Comparison of ENCODE assay signal across 8 mouse cellular contexts in the genomic region with DNA sequence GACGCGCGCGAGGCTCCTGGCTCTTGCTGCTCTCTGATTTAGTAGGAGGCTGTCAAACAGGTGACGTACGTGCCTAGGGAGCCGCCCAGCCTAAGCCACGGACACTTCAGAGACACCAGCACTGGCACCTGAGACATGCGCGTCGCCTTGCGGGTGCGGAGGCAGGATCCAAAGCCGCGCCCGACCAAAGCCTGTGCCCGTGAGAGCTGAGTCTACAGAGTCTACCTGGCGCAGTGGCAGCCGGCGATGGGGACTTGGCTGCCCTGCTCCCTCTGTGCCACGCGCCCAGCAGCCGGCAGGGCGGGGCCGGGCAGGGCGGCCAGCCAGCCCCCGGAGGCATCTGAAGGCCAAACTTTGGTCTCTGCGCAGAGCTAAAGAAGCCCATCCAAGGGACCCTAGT. TPM values are rescaled to one million over a fixed set of nuclear protein-coding genes. Genes with fewer than 3 reads are reported as not detected.
DNase-seq lines count a peak whose midpoint lies in the region; ATAC-seq and TF ChIP-seq lines count a peak whose summit lies in the region.

No protein-coding gene starts in this region.

- no peak for TF ChIP-seq POLR2A in olfactory bulb, adult 2 months (IDR thresholded peaks at IDR 0.05; ENCODE audit: insufficient read depth, low read depth, low read length)

- H3K4me2 ChIP-seq in forebrain, embryonic 11.5 days (ENCODE audit: low read depth, low read length, severe bottlenecking), result peak overlapping the region; percentile 61
- H3K4me2 ChIP-seq in intestine, embryonic 16.5 days (ENCODE audit: low read depth, low read length), result peak overlapping the region; percentile 54
- H3K4me2 ChIP-seq in liver, embryonic 12.5 days, result peak overlapping the region; percentile 46

- ATAC-seq in forebrain, embryonic 11.5 days (replicated peaks; ENCODE audit: low FRiP score), result peak; percentile 67
- ATAC-seq in intestine, embryonic 16.5 days, result peak; percentile 77
- ATAC-seq in liver, embryonic 12.5 days, result no peak

- H3K36me3 ChIP-seq in forebrain, embryonic 11.5 days (ENCODE audit: control insufficient read depth, insufficient read depth, low read length), result no peaks in the 10 kb centered on the region
- H3K36me3 ChIP-seq in intestine, embryonic 16.5 days (ENCODE audit: control insufficient read depth, insufficient read depth, low read length), result no peaks in the 10 kb centered on the region
- H3K36me3 ChIP-seq in liver, embryonic 12.5 days, result no peaks in the 10 kb centered on the region

- intact Hi-C loops in gastrocnemius, postnatal 36 days (cut with DNase I), result no loop called here

- peak; percentile 7 to 22 for DNase-seq in adrenal gland, adult 18-20 months (ENCODE audit: low spot score in 2 of 2)
- DNase-seq in adrenal gland, adult 8-10 months, result no peak
- DNase-seq in ES-CJ7 (ENCODE audit: low read depth, low spot score), result peak; percentile 52
- DNase-seq in forebrain, embryonic 11.5 days (ENCODE audit: low spot score), result peak; percentile 61
- no peak for DNase-seq in gastrocnemius, postnatal 36 days

- WGBS in forebrain, embryonic 11.5 days, result 2% methylated on average over 28 of the region's 28 CpGs
- WGBS in intestine, embryonic 16.5 days, result 1% methylated on average over 28 of the region's 28 CpGs
- WGBS in liver, embryonic 12.5 days (ENCODE audit: insufficient replicate concordance), result 4% methylated on average over 28 of the region's 28 CpGs
- 2% methylated on average over 28 of the region's 28 CpGs for WGBS in olfactory bulb, adult 2 months

- no peak for TF ChIP-seq CTCF in olfactory bulb, adult 2 months (IDR thresholded peaks at IDR 0.05; ENCODE audit: insufficient read depth, low read depth, low read length)

- no peak overlapping the region for H3K9ac ChIP-seq in forebrain, embryonic 11.5 days (ENCODE audit: low read length)
- peak overlapping the region; percentile 41 for H3K9ac ChIP-seq in intestine, embryonic 16.5 days (ENCODE audit: low read depth, low read length)
- no peak overlapping the region for H3K9ac ChIP-seq in liver, embryonic 12.5 days

- no peaks in the 10 kb centered on the region for H3K4me1 ChIP-seq in forebrain, embryonic 11.5 days (replicated peaks; ENCODE audit: control insufficient read depth, insufficient read depth, low read length)
- no peaks in the 10 kb centered on the region for H3K4me1 ChIP-seq in intestine, embryonic 16.5 days (ENCODE audit: control insufficient read depth, insufficient read depth, low read length)
- no peaks in the 10 kb centered on the region for H3K4me1 ChIP-seq in liver, embryonic 12.5 days
- H3K4me1 ChIP-seq in olfactory bulb, adult 2 months (ENCODE audit: control insufficient read depth, insufficient read depth, low read length), result peaks cover 6% of the 10 kb centered on the region

- H3K4me3 ChIP-seq in forebrain, embryonic 11.5 days (ENCODE audit: low read depth, low read length), result peak overlapping the region; percentile 26
- H3K4me3 ChIP-seq in intestine, embryonic 16.5 days (ENCODE audit: low read length), result peak overlapping the region; percentile 36
- H3K4me3 ChIP-seq in liver, embryonic 12.5 days, result peak overlapping the region; percentile 11; the same call in 1 of the 2 replicates
- H3K4me3 ChIP-seq in olfactory bulb, adult 2 months (ENCODE audit: insufficient read depth, low read depth, low read length), result peak overlapping the region; percentile 35

- no peaks in the 10 kb centered on the region for H3K9me3 ChIP-seq in forebrain, embryonic 11.5 days (ENCODE audit: control insufficient read depth, low read length)
- no peaks in the 10 kb centered on the region for H3K9me3 ChIP-seq in intestine, embryonic 16.5 days (ENCODE audit: control insufficient read depth, low read length)
- H3K9me3 ChIP-seq in liver, embryonic 12.5 days (replicated peaks), result no peaks in the 10 kb centered on the region

- peaks cover 2% of the 10 kb centered on the region; the same call in 1 of the 2 replicates for H3K27me3 ChIP-seq in forebrain, embryonic 11.5 days (ENCODE audit: control insufficient read depth, insufficient read depth, low read length)
- H3K27me3 ChIP-seq in intestine, embryonic 16.5 days (replicated peaks; ENCODE audit: control insufficient read depth, insufficient read depth, low read length), result peaks cover 2% of the 10 kb centered on the region; the same call in 1 of the 2 replicates
- peaks cover 20% of the 10 kb centered on the region for H3K27me3 ChIP-seq in liver, embryonic 12.5 days (replicated peaks)

- no peak overlapping the region for H3K27ac ChIP-seq in forebrain, embryonic 11.5 days (ENCODE audit: low read depth, low read length)
- no peak overlapping the region for H3K27ac ChIP-seq in intestine, embryonic 16.5 days (ENCODE audit: low read length)
- no peak overlapping the region for H3K27ac ChIP-seq in liver, embryonic 12.5 days
- H3K27ac ChIP-seq in olfactory bulb, adult 2 months (ENCODE audit: insufficient read depth, low read depth, low read length), result no peak overlapping the region

RNA-seq across cellular contexts. Expression of a gene that starts 23.5 kb away (rescaled TPM):
- not detected for total RNA-seq in adrenal gland, adult 18-20 months (2021)
- not detected for total RNA-seq in adrenal gland, adult 8-10 months (2022)
- polyA plus RNA-seq in forebrain, embryonic 11.5 days (2014; fragmentation: Nextera tagmentation; extraction: Ambion mirVana), result 1.0 and 1.6 TPM in 2 replicates
- polyA plus RNA-seq in intestine, embryonic 16.5 days (2015; fragmentation: Nextera tagmentation; extraction: Ambion mirVana), result not detected in 2 replicates
- polyA plus RNA-seq in liver, embryonic 12.5 days (2016; fragmentation: Nextera tagmentation; extraction: Ambion mirVana), result not detected in 2 replicates
- polyA plus RNA-seq in olfactory bulb, adult 2 months (2012; ENCODE audit: insufficient read depth, insufficient read length, low replicate concordance, missing spikeins), result not detected in 2 replicates
- not detected for total RNA-seq in gastrocnemius, postnatal 36 days (2021)

Comparison
In these comparisons a context has a peak if more than half of its experiments do, and no peak if none do; other contexts are left out.
1. DNase-seq: peak in adrenal gland, adult 18-20 months (2 of 2), ES-CJ7 (single experiment) and forebrain, embryonic 11.5 days (single experiment); none in adrenal gland, adult 8-10 months (single experiment) and gastrocnemius, postnatal 36 days (0 of 2).
2. Peak in every context shown above with its lines, with median percentiles within 50 percentile points of each other: H3K4me2 ChIP-seq and H3K4me3 ChIP-seq.